Mouse (Mus musculus) G1E (cell line): ENCODE results near the gene Cog3.

Experiments
- CTCF ChIP-seq: IDR thresholded peaks from 2 replicates; pipeline ENCODE4 v1.5.1; 2012; ENCODE audit warnings: low read depth, low read length, inconsistent platforms, mixed read lengths
- POLR2AphosphoS5 ChIP-seq: IDR thresholded peaks from 2 replicates; pipeline ENCODE4 v1.6.1; 2012; ENCODE audit warnings: low read depth, low read length, inconsistent platforms; ENCODE audit not compliant: insufficient replicate concordance

- TF ChIP-seq CTCF (no peak), POLR2AphosphoS5 (no peak)
Measured at GRCm38 (mm10) chr14:75706647-75707046, 47.7 kb downstream of the Cog3 start.
